ENCODE assay signal across 9 mouse cellular contexts in the genomic region with DNA sequence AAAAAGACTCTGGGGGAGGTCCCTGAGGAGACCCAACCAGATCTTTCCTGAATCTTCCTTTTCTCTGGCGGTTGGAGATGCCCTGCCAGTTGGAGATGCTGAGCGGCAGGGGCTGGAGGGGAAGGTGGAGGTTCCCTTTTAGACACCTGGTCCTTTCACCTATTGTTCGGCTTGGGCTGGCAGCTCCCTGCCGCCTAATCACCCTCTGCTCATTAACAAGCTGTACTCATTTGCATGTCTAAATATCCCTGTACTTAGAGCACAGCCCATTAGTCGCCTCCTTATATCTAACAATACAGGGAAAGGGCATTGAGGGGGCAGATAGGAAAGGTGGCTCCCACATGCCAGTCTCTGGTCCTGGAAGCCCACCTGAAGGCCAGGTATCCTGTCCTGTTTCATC. TPM values are rescaled to one million over a fixed set of nuclear protein-coding genes. Genes with fewer than 3 reads are reported as not detected.
A peak's percentile ranks its signal among the peaks of the same experiment; 100 is the strongest.
DNase-seq lines count a peak whose midpoint lies in the region; ATAC-seq and TF ChIP-seq lines count a peak whose summit lies in the region.
"Had no signal": no experiment of that assay in that cellular context is flagged by ENCODE, and none has a peak within 500 bp of the region (broad histone marks: within the 10 kb centered on the region; RNA-seq: fewer than 3 reads in every experiment).

No protein-coding gene starts in this region.

- WGBS in kidney, embryonic 16.5 days: 43% methylated on average over 5 of the region's 5 CpGs
- 45% methylated on average over 5 of the region's 5 CpGs for WGBS in liver, embryonic 15.5 days (ENCODE audit: insufficient replicate concordance)

- TF ChIP-seq CTCF in ES-Bruce4 (IDR thresholded peaks at IDR 0.05; ENCODE audit: low read depth, low read length): no peak
- no peak for TF ChIP-seq CTCF in cortical plate, adult 2 months (IDR thresholded peaks at IDR 0.05; ENCODE audit: extremely low read depth, insufficient read depth, low read length)

- 0 out of 2 replicates have a peak overlapping the region, but pooled peaks have one; percentile 24 for H3K9ac ChIP-seq in kidney, embryonic 16.5 days (replicated peaks; ENCODE audit: low read length)
- no peak overlapping the region for H3K9ac ChIP-seq in ES-Bruce4 (ENCODE audit: low read depth, poor library complexity, severe bottlenecking)
- H3K9ac ChIP-seq in liver, embryonic 15.5 days: no peak overlapping the region
- H3K9ac ChIP-seq: embryonic facial prominence, embryonic 12.5 days had no signal

- no peak for DNase-seq in kidney, postnatal 36 days
- DNase-seq in cerebellum, postnatal 14 days: no peak
- DNase-seq in spleen, postnatal 36 days (ENCODE audit: low spot score in 2 of 2): no peak

- H3K27ac ChIP-seq in kidney, embryonic 16.5 days (ENCODE audit: low read length): peak overlapping the region; percentile 80
- H3K27ac ChIP-seq in ES-Bruce4 (ENCODE audit: insufficient read depth, low read length): no peak overlapping the region
- H3K27ac ChIP-seq in cortical plate, adult 2 months (ENCODE audit: insufficient read depth, low read length): peak overlapping the region; percentile 37
- H3K27ac ChIP-seq in liver, embryonic 15.5 days (replicated peaks): no peak overlapping the region
- H3K27ac ChIP-seq: embryonic facial prominence, embryonic 12.5 days had no signal

- no peaks in the 10 kb centered on the region for H3K27me3 ChIP-seq in kidney, embryonic 16.5 days (ENCODE audit: insufficient read depth, low read length)
- no peaks in the 10 kb centered on the region for H3K27me3 ChIP-seq in ES-Bruce4 (ENCODE audit: control insufficient read depth, insufficient read depth, low read length, poor library complexity, severe bottlenecking)
- H3K27me3 ChIP-seq in liver, embryonic 15.5 days: no peaks in the 10 kb centered on the region
- H3K27me3 ChIP-seq: embryonic facial prominence, embryonic 12.5 days had no signal

- H3K9me3 ChIP-seq in kidney, embryonic 16.5 days (ENCODE audit: low read length): no peaks in the 10 kb centered on the region
- no peaks in the 10 kb centered on the region for H3K9me3 ChIP-seq in ES-Bruce4 (replicated peaks; ENCODE audit: control insufficient read depth, insufficient read depth, low read length, poor library complexity, severe bottlenecking)
- H3K9me3 ChIP-seq in liver, embryonic 15.5 days (replicated peaks): no peaks in the 10 kb centered on the region
- H3K9me3 ChIP-seq: embryonic facial prominence, embryonic 12.5 days had no signal

- no peak for ATAC-seq in kidney, embryonic 16.5 days (ENCODE audit: low FRiP score, low TSS enrichment)
- ATAC-seq in liver, embryonic 15.5 days (ENCODE audit: insufficient read depth): no peak

- no peak overlapping the region for H3K4me3 ChIP-seq in kidney, embryonic 16.5 days (ENCODE audit: low read length)
- no peak overlapping the region for H3K4me3 ChIP-seq in ES-Bruce4 (ENCODE audit: low read depth, low read length)
- no peak overlapping the region for H3K4me3 ChIP-seq in cortical plate, adult 2 months (ENCODE audit: insufficient read depth, low read length)
- no peak overlapping the region for H3K4me3 ChIP-seq in liver, embryonic 15.5 days (replicated peaks)
- H3K4me3 ChIP-seq: embryonic facial prominence, embryonic 12.5 days; myocyte had no signal

- no peaks in the 10 kb centered on the region for H3K36me3 ChIP-seq in kidney, embryonic 16.5 days (ENCODE audit: insufficient read depth, low read length)
- H3K36me3 ChIP-seq in ES-Bruce4 (ENCODE audit: control insufficient read depth, insufficient read depth, low read length, poor library complexity, severe bottlenecking): no peaks in the 10 kb centered on the region
- no peaks in the 10 kb centered on the region for H3K36me3 ChIP-seq in liver, embryonic 15.5 days (replicated peaks)
- H3K36me3 ChIP-seq: embryonic facial prominence, embryonic 12.5 days had no signal

- TF ChIP-seq POLR2A in ES-Bruce4 (IDR thresholded peaks at IDR 0.05; ENCODE audit: insufficient read depth, low read length): no peak
- no peak for TF ChIP-seq POLR2A in cortical plate, adult 2 months (IDR thresholded peaks at IDR 0.05; ENCODE audit: extremely low read depth, insufficient read depth, low read length)

- peaks cover 14% of the 10 kb centered on the region; the same call in 1 of the 2 replicates for H3K4me1 ChIP-seq in kidney, embryonic 16.5 days (ENCODE audit: insufficient read depth, low read length)
- no peaks in the 10 kb centered on the region for H3K4me1 ChIP-seq in ES-Bruce4 (ENCODE audit: control insufficient read depth, insufficient read depth, low read length)
- peaks cover 8% of the 10 kb centered on the region; the same call in 1 of the 2 replicates for H3K4me1 ChIP-seq in cortical plate, adult 2 months (ENCODE audit: control insufficient read depth, insufficient read depth, low read length)
- peaks cover 17% of the 10 kb centered on the region for H3K4me1 ChIP-seq in liver, embryonic 15.5 days (replicated peaks)
- H3K4me1 ChIP-seq: embryonic facial prominence, embryonic 12.5 days had no signal

- H3K4me2 ChIP-seq in kidney, embryonic 16.5 days (replicated peaks; ENCODE audit: low read depth, low read length): peak overlapping the region; percentile 49; the same call in 1 of the 2 replicates
- H3K4me2 ChIP-seq in liver, embryonic 15.5 days: peak overlapping the region; percentile 54
- H3K4me2 ChIP-seq: embryonic facial prominence, embryonic 12.5 days had no signal

- TF ChIP-seq EP300 in ES-Bruce4 (IDR thresholded peaks at IDR 0.05; ENCODE audit: insufficient read depth, low read depth, low read length): peak; percentile 73; the same call in 1 of the 2 replicates

RNA-seq across cellular contexts. Expression of a gene that starts 34.3 kb away (rescaled TPM):
- polyA plus RNA-seq in kidney, embryonic 16.5 days (2015; fragmentation: Nextera tagmentation; extraction: Ambion mirVana): 21.1 TPM in 2 replicates
- 20.8 and 21.2 TPM in 2 replicates for polyA plus RNA-seq in ES-Bruce4 (2011; ENCODE audit: insufficient read depth, insufficient read length, low read depth, missing spikeins)
- 19.1 and 20.5 TPM in 2 replicates for polyA plus RNA-seq in cortical plate, adult 2 months (2012; rRNA removed)
- 10.7 and 14.0 TPM in 2 replicates for polyA plus RNA-seq in liver, embryonic 15.5 days (2015; fragmentation: Nextera tagmentation; extraction: Ambion mirVana)

RNA-seq across cellular contexts. Expression of a gene that starts 40.5 kb away (rescaled TPM):
- polyA plus RNA-seq in kidney, embryonic 16.5 days (2015; fragmentation: Nextera tagmentation; extraction: Ambion mirVana): 44.1 and 47.0 TPM in 2 replicates
- 16.1 and 18.3 TPM in 2 replicates for polyA plus RNA-seq in ES-Bruce4 (2011; ENCODE audit: insufficient read depth, insufficient read length, low read depth, missing spikeins)
- 27.6 and 31.7 TPM in 2 replicates for polyA plus RNA-seq in cortical plate, adult 2 months (2012; rRNA removed)
- 14.8 and 16.5 TPM in 2 replicates for polyA plus RNA-seq in liver, embryonic 15.5 days (2015; fragmentation: Nextera tagmentation; extraction: Ambion mirVana)

Comparison
In these comparisons a context has a peak if more than half of its experiments do, and no peak if none do; other contexts are left out.
1. H3K27ac ChIP-seq: peak in kidney, embryonic 16.5 days (single experiment) and cortical plate, adult 2 months (single experiment); none in ES-Bruce4 (single experiment) and liver, embryonic 15.5 days (single experiment).